Mouse (Mus musculus) liver, embryonic 14.5 days (tissue): ENCODE measurements around the gene Hnrnph2.

Experiments
- CTCF ChIP-seq: IDR thresholded peaks from 2 replicates; pipeline ENCODE4 v1.5.1; 2016; ENCODE audit warnings: antibody characterized with exemption, low read depth, control low read depth
- EP300 ChIP-seq: IDR thresholded peaks from 2 replicates; pipeline ENCODE4 v1.6.1; 2016; ENCODE audit warnings: antibody characterized with exemption, low read depth

DNA sequence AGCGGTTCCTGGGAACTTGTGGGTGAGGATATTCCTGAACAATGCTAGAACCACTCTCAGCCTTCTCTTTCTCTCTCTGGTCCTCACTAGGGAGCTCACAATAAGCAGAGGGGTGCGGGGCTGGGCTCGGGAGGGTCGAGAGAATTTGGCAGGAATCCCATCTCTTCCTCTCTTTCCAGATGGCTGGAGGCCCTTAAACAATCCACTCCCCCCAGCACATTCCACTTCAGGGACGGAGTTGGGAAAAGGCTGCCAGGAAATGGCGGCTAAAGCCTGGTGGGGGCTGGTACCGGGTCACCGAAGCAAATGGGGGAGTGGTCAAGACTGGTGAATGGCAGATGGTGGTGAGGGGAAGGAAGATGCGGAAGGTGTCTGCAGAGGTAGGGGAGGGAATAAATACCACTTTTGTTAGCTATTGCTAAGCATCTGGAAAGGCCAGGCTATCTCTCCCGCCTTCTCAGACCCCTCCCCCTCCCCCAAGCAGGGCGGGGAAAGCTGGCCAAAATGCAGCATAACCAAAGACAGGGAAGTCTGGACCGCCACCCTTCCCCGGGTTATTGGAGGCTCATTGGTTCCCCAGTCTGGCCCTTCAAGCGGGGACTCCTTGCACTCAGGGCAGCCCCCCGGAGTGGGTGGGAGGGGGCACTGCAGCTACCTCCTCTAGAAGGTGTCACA lies 11.4 kb downstream of the Hnrnph2 start:
- TF ChIP-seq EP300 (no peak), CTCF (no peak)
